Mouse (Mus musculus) thymus, adult 2 months (tissue): ENCODE measurements around the gene Otop2. TPM values are rescaled to one million over a fixed set of nuclear protein-coding genes. Genes with fewer than 3 reads are reported as not detected.

Experiments
- DNase-seq: peaks from one replicate; pipeline ENCODE4 v3.0.0; 2021
- H3K27ac ChIP-seq: fragments of 200-500 bp; 2 replicates; pipeline ENCODE4 v1.5.1; 2012; ENCODE audit warnings: low read length, control low read depth; ENCODE audit not compliant: control insufficient read depth, insufficient read depth
- H3K27me3 ChIP-seq: fragments of 200-500 bp; 2 replicates; pipeline ENCODE4 v1.6.1; 2012; ENCODE audit warnings: mild to moderate bottlenecking, low read length, moderate library complexity, mixed read lengths; ENCODE audit not compliant: control insufficient read depth, insufficient read depth
- H3K36me3 ChIP-seq: fragments of 200-500 bp; 2 replicates; pipeline ENCODE4 v1.6.1; 2012; ENCODE audit warnings: mild to moderate bottlenecking, low read length, moderate library complexity; ENCODE audit not compliant: control insufficient read depth, insufficient read depth
- H3K4me1 ChIP-seq: fragments of 200-500 bp; replicated peaks from 2 replicates; pipeline ENCODE4 v1.6.1; 2012; ENCODE audit warnings: low read length; ENCODE audit not compliant: control insufficient read depth, insufficient read depth
- H3K4me3 ChIP-seq: fragments of 200-500 bp; 2 replicates; pipeline ENCODE4 v1.5.1; 2012; ENCODE audit warnings: mild to moderate bottlenecking, low read length, control low read depth, moderate library complexity; ENCODE audit not compliant: control insufficient read depth, insufficient read depth
- CTCF ChIP-seq: fragments of 200-500 bp; IDR thresholded peaks from 2 replicates; pipeline ENCODE4 v1.5.1; 2012; ENCODE audit warnings: mild to moderate bottlenecking, control low read depth, low read length, moderate library complexity, borderline replicate concordance; ENCODE audit not compliant: control insufficient read depth, poor library complexity, insufficient read depth; ENCODE audit errors: extremely low read depth
- POLR2A ChIP-seq: fragments of 200-500 bp; IDR thresholded peaks from 2 replicates; pipeline ENCODE4 v1.6.1; 2012; ENCODE audit warnings: mild to moderate bottlenecking, low read length, control low read depth, moderate library complexity; ENCODE audit not compliant: control insufficient read depth, poor library complexity, insufficient read depth; ENCODE audit errors: extremely low read depth
- WGBS: fragments of 180-500 bp; shearing (Covaris S2); methylation state at CpG from one replicate; pipeline ENCODE4 v1.1.7; 2018; 5-methylcytosine and 5-hydroxymethylcytosine counted together
- polyA plus RNA-seq: library from polyadenylated mRNA; depleted of rRNA; stranded (reverse); fragments of >200 nt; gene quantifications from 2 replicates; pipeline ENCODE4 v1.2.3, GENCODE M21; 2012

Gene Otop2
- polyA plus RNA-seq, 1 experiment = 0.32 TPM

DNA sequence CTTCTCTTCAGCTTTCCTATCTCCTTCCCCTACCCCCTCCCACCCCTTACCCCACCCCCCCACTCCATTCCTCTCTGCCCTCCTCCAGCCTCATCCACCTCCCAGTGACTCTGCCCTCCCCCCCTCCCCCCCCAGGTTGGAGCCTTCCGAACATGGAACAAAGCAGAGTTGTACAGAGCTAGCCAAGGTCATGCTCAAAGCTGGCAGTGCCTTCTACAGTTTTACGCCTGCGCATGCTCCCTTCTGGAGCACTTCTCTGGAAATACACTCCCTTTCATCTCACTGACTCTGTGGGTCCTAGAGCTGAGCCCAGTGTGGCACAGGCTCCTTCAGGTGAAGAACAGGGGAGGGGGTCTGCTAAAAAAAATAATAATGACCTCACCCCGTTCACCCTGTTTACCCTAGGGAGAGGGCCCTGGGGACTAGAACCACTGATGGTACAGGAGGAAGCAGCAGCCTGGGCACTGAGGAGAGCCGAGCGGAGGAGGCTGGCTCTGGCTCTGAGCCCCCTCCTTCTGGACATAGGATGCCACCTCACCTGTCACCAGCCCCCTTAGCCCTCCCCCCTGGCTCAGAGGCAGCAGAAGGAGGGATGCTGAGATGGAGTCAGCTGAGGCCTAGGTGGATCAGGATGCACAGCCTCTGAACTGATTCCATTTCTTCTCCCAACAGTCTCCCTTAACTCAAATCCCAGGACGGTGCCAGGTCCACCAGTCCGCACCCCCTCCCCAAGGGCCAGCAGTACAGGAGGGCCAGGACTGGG, 24.1 kb upstream of the Otop2 start:
- 97% methylated on average over 8 of the region's 8 CpGs for WGBS
- Histone ChIP-seq H3K27me3 (no peaks in the 10 kb centered on the region), H3K4me1 (peaks cover 16% of the 10 kb centered on the region), H3K4me3 (no peak overlapping the region), H3K27ac (no peak overlapping the region), H3K36me3 (no peaks in the 10 kb centered on the region)
- TF ChIP-seq CTCF (no peak), POLR2A (no peak)
- DNase-seq = no peak

DNA sequence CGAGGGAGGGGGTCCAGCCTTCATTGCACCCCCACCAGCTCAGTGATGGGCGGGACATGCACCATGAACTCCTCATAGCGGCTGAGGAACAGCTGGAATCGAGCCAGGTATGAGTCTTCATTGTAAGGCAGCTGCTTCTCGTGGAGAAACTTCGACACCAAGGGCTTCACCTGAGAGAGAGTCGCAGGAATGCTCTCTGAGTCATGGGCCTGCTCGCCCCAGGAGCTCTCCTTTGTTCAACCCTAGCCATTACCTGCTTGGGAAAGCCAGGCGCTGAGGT, 23.5 kb upstream of the Otop2 start:
- Histone ChIP-seq H3K27me3 (no peaks in the 10 kb centered on the region), H3K36me3 (no peaks in the 10 kb centered on the region), H3K27ac (no peak overlapping the region), H3K4me1 (peaks cover 16% of the 10 kb centered on the region), H3K4me3 (no peak overlapping the region)
- DNase-seq = no peak
- TF ChIP-seq CTCF = no peak
- no peak for TF ChIP-seq POLR2A
- WGBS = 94% methylated on average over 9 of the region's 9 CpGs

DNA sequence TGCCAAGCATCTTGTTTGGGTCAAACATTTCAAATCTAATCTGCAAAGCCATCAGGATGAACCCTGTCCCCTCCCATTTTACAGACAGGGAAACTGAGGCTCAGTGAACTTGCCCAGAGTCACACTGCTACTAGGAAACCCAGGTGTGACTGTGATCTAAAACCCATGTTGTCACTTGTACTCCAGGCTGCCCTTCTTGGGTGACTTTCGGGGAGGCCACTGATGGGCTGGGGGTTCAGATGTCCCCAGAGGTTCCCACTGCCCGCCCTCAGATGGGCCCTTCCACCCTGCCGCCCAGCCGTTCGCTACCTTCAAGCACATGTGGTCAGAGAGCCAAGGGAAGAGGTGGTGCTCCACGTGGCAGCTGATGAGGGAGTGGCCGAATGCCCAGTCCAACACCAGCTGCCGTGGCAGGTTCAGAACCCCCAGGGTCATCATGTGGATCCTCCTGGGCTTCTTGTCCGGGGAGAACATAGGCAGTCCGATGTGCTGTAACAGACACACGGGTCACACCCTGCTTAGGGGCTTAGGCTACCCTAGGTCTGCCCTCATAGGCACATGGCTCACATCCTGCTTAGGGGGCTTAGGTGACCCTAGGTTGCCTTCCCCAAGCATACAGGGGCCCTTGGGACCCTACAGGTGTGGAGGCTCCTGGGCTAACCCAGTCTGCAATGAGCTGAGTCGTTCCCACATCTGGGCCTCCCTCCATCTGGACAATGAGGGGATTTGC, 22.9 kb upstream of the Otop2 start:
- H3K27ac ChIP-seq = no peak overlapping the region
- H3K36me3 ChIP-seq = no peaks in the 10 kb centered on the region
- WGBS = 93% methylated on average over 12 of the region's 12 CpGs
- no peaks in the 10 kb centered on the region for H3K27me3 ChIP-seq
- DNase-seq = no peak
- no peak overlapping the region for H3K4me3 ChIP-seq
- TF ChIP-seq CTCF = no peak
- TF ChIP-seq POLR2A = no peak
- H3K4me1 ChIP-seq = peaks cover 16% of the 10 kb centered on the region

DNA sequence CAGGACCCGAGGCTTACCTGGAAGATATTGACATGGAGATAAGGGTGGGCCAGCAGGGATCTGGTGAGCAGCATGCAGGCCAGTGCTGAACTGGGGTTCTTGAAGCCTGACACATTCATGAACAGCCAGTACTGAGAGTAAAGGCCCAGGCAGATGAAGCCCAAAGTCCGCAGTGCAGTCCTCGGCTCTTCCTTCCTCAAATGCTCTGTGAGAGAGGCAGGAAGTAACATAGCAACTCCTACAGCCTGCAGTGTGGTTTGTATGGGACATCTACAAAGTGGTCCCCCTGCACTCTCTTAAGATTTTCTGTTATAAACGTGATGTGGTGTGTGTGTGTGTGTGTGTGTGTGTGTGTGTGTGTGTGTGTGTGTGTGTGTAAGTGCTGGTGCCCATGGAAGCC, 21.7 kb upstream of the Otop2 start:
- Histone ChIP-seq H3K27me3 (no peaks in the 10 kb centered on the region), H3K4me3 (no peak overlapping the region), H3K27ac (no peak overlapping the region), H3K4me1 (peaks cover 16% of the 10 kb centered on the region), H3K36me3 (no peaks in the 10 kb centered on the region)
- TF ChIP-seq POLR2A (no peak), CTCF (no peak)
- no peak for DNase-seq
- WGBS = 21% methylated on average over 4 of the region's 4 CpGs

DNA sequence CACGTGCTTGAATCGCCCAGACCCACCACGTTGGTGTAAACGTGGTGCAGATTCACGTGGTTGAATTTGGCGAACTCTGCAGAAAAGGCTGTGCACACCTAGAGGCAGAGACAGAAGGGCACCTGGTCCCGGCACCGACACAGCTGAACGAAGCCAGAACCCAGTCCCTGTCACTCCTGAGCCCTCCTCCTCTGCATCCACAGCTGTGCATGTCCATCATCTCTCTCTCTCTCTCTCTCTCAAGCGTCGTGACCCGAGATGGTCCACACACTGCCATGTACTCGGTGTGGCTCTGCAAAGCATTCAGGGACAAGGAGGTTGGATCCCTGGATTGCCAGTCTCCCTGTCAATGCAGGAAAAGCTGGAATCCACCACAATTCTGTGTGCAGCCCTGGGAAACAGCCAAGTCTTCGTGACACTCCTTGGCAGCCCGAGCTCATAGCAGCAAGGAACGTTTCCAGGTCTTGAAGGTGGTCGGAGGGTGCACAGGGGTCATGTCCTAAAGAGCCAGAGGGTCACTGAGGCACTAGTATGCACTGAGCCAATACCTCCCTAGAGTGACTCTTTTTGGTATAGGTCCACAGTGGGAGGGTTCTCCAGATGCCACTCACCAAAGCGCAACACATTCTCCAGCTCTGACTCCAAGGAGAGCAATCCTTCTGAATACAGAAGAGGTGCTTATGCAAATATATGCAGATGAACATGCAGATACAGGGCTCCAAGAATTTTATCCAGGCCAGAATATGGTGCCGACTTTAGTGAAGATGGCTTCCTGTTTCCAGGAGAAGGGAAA, 20.6 kb upstream of the Otop2 start:
- Histone ChIP-seq H3K4me1 (peaks cover 16% of the 10 kb centered on the region), H3K27ac (no peak overlapping the region), H3K27me3 (no peaks in the 10 kb centered on the region), H3K36me3 (no peaks in the 10 kb centered on the region), H3K4me3 (no peak overlapping the region)
- TF ChIP-seq POLR2A (no peak), CTCF (no peak)
- 77% methylated on average over 19 of the region's 19 CpGs for WGBS
- no peak for DNase-seq

DNA sequence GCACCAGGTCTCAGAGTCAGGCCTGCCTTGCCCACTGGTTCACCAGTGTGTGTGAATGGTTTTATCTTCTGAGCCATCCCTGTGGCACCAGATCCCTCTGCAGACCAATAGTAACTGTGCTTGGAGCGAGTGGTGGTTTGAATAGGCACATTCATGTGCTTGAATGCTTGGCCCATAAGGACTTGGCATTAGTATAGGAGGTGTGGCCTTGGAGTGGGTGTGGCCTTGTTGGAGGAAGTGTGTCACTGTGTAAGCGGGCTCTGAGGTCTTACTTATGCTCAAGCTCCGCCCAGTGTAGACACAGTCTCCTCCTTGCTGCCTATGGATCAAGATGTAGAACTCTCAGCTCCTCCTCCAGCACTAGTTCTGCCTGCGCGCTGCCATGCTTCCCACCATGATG, 19.6 kb upstream of the Otop2 start:
- no peaks in the 10 kb centered on the region for H3K36me3 ChIP-seq
- DNase-seq = no peak
- H3K27ac ChIP-seq = no peak overlapping the region
- H3K4me3 ChIP-seq = no peak overlapping the region
- peaks cover 16% of the 10 kb centered on the region for H3K4me1 ChIP-seq
- WGBS = 97% methylated on average over 5 of the region's 5 CpGs
- TF ChIP-seq POLR2A (no peak), CTCF (no peak)
- no peaks in the 10 kb centered on the region for H3K27me3 ChIP-seq

DNA sequence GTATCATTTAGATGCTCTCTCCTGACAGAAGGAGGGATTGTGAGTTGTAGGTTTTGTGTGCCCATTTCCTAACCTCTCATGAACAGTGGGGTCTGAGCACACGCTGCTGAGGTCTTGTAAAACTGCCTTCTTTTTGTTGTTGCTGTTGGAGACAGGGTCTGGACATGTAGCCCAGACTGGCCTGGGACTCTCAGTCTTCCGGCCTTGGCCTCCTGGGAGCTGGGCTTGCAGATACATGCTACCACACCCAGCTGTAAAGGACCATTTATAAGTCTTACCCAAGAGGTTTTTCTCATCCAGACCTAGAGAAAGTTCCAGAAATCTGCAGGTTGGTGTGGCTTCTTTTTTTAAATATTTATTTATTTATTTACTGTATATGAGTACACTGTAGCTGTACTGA, 18.7 kb upstream of the Otop2 start:
- Histone ChIP-seq H3K27ac (no peak overlapping the region), H3K27me3 (no peaks in the 10 kb centered on the region), H3K4me1 (peaks cover 16% of the 10 kb centered on the region), H3K4me3 (no peak overlapping the region), H3K36me3 (no peaks in the 10 kb centered on the region)
- DNase-seq = no peak
- 89% methylated on average over 2 of the region's 2 CpGs for WGBS
- no peak for TF ChIP-seq POLR2A
- TF ChIP-seq CTCF = no peak
